Mouse (Mus musculus) heart, postnatal 0 days (tissue): ENCODE results near the gene Dip2b. TPM values are rescaled to one million over a fixed set of nuclear protein-coding genes. Genes with fewer than 3 reads are reported as not detected.

Source experiments
- ATAC-seq: fragments of 200-750 bp; cut with Nextera tagmentation; 2 replicates; pipeline ENCODE4 v1.8.0; 2017; ENCODE audit warnings: low read depth, moderate number of reproducible peaks, moderate library complexity; ENCODE audit not compliant: insufficient read depth
- DNase-seq: peaks from one replicate; pipeline ENCODE4 v3.0.0-alpha.2; 2016; ENCODE audit warnings: low spot score
- H3K27ac ChIP-seq: fragments of 300-500 bp; sonication (generic); 2 replicates; pipeline ENCODE4 v1.5.1; 2014; ENCODE audit warnings: low read depth, mild to moderate bottlenecking
- H3K27me3 ChIP-seq: fragments of 300-500 bp; sonication (generic); 2 replicates; pipeline ENCODE4 v1.6.1; 2014; ENCODE audit warnings: low read length, mixed read lengths; ENCODE audit not compliant: control insufficient read depth, insufficient read depth
- H3K36me3 ChIP-seq: fragments of 300-500 bp; sonication (generic); replicated peaks from 2 replicates; pipeline ENCODE4 v1.6.1; 2014; ENCODE audit warnings: low read length, mixed read lengths; ENCODE audit not compliant: control insufficient read depth, insufficient read depth
- H3K4me1 ChIP-seq: fragments of 300-500 bp; sonication (generic); 2 replicates; pipeline ENCODE4 v1.6.1; 2014; ENCODE audit warnings: antibody characterized with exemption; ENCODE audit not compliant: control insufficient read depth, insufficient read depth
- H3K4me2 ChIP-seq: fragments of 300-500 bp; sonication (generic); 2 replicates; pipeline ENCODE4 v1.6.1; 2014; ENCODE audit warnings: low read depth, mild to moderate bottlenecking, low read length, moderate library complexity
- H3K4me3 ChIP-seq: fragments of 300-500 bp; sonication (generic); 2 replicates; pipeline ENCODE4 v1.5.1; 2014; ENCODE audit warnings: low read depth, low read length
- H3K9ac ChIP-seq: fragments of 300-500 bp; sonication (generic); replicated peaks from 2 replicates; pipeline ENCODE4 v1.6.1; 2014; ENCODE audit warnings: low read depth, low read length, mixed read lengths
- H3K9me3 ChIP-seq: fragments of 300-500 bp; sonication (generic); replicated peaks from 2 replicates; pipeline ENCODE4 v1.6.1; 2016; ENCODE audit warnings: low read length; ENCODE audit not compliant: control insufficient read depth
- CTCF ChIP-seq: IDR thresholded peaks from 2 replicates; pipeline ENCODE4 v1.5.1; 2016; ENCODE audit warnings: antibody characterized with exemption, control low read depth, low read depth
- EP300 ChIP-seq: IDR thresholded peaks from 2 replicates; pipeline ENCODE4 v1.6.1; 2016; ENCODE audit warnings: antibody characterized with exemption, low read depth
- WGBS: fragments of 180-500 bp; shearing (Covaris S2); extraction: QIAGEN DNeasy Blood & Tissue Kit; methylation state at CpG from one replicate; pipeline ENCODE4 v1.1.7; 2014; 5-methylcytosine and 5-hydroxymethylcytosine counted together
- polyA plus RNA-seq: library from polyadenylated mRNA; unstranded; fragments of >200 nt; fragmentation: Nextera tagmentation; extraction: Ambion mirVana; gene quantifications from 2 replicates; pipeline ENCODE4 v1.2.1, GENCODE M21; 2015
- total RNA-seq: library from RNA; depleted of rRNA; stranded (reverse); fragments of >200 nt; gene quantifications from 2 replicates; pipeline ENCODE4 v1.2.3, GENCODE M21; 2014; ENCODE audit warnings: low replicate concordance

The Dip2b gene
- total and polyA plus RNA-seq, 2 experiments from 2014 or later: 9.7 to 24.0 TPM

DNA sequence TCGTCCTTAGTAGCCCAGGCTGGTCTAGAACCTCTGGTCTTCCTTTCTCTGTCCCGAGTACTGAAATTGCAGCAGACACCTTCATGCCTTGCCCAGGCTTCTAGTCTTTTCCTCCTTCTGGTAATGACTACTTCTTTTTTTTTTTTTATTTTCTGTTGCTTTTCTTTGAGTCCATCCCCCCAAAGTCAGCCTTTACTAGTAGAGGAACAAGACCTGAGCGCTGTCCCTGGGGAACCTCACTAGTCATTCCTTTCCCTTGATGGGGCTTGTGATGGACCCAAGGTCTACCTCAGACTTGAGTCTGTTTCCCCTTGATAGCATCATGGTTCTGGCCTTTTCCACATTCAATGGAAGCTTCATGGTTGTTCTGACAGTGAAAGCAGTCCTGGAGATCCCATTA is 179.6 kb downstream of the Dip2b start:
- ATAC-seq: no peak
- Histone ChIP-seq H3K4me2 (no peak overlapping the region), H3K9ac (no peak overlapping the region), H3K36me3 (peaks cover 49% of the 10 kb centered on the region), H3K9me3 (peaks cover 10% of the 10 kb centered on the region), H3K4me3 (no peak overlapping the region), H3K4me1 (no peaks in the 10 kb centered on the region), H3K27me3 (no peaks in the 10 kb centered on the region), H3K27ac (no peak overlapping the region)
- 88% methylated on average over 3 of the region's 3 CpGs for WGBS
- TF ChIP-seq CTCF: no peak
- no peak for TF ChIP-seq EP300
- no peak for DNase-seq

DNA sequence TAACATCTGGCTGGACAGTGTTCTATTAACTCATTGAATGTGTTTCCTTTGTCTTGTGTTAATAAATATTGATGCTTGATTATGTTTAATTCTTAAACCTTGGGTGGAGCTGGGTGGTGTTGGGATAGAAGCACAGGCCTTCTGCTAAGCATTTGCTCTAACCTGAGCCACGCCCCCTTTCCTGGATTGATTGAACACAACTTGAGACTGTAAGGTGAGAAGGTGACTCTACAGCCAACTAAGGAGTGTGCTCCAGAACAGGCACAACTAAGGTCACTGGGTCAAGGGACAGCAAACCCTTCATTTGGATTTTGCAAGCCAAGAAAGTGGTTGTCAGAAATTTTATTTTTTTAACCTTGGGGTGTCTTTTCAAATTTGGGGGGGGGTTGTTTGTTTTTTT is 180.9 kb downstream of the Dip2b start:
- WGBS: 59% methylated on average over 1 of the region's 1 CpGs
- no peak for DNase-seq

DNA sequence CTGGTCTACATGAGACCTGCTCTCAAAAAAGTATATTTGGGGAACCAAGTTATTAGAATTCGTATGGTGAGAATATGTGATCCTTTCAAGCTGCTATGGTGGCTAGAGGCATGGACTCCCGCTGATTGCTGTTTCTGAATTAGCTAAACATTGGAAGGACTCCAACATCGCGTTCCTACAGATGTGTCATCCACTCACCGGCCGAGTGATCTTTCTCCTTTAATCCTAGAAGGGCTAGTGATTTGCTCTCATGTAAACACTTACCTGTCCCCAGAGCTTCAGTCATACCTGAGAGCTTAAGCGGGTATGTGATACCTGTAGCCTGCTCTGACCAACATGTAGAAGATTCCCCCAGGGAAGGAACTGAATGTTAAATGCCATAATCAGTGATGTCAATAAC is 182.5 kb downstream of the Dip2b start:
- peaks cover 26% of the 10 kb centered on the region for H3K36me3 ChIP-seq
- H3K4me1 ChIP-seq: no peaks in the 10 kb centered on the region
- H3K9ac ChIP-seq: no peak overlapping the region
- no peak overlapping the region for H3K27ac ChIP-seq
- H3K27me3 ChIP-seq: no peaks in the 10 kb centered on the region
- 55% methylated on average over 7 of the region's 7 CpGs for WGBS
- DNase-seq: no peak
- ATAC-seq: no peak
- peaks cover 17% of the 10 kb centered on the region for H3K9me3 ChIP-seq
- no peak overlapping the region for H3K4me3 ChIP-seq
- H3K4me2 ChIP-seq: no peak overlapping the region
- no peak for TF ChIP-seq EP300
- no peak for TF ChIP-seq CTCF

More for the DNA sequence above, 180.9 kb downstream of the Dip2b start:
- Histone ChIP-seq H3K27ac (no peak overlapping the region), H3K9ac (no peak overlapping the region), H3K4me1 (no peaks in the 10 kb centered on the region), H3K36me3 (peaks cover 41% of the 10 kb centered on the region), H3K27me3 (no peaks in the 10 kb centered on the region), H3K4me2 (no peak overlapping the region), H3K4me3 (no peak overlapping the region), H3K9me3 (peaks cover 17% of the 10 kb centered on the region)
- TF ChIP-seq CTCF (no peak), EP300 (no peak)
- no peak for ATAC-seq

GRCm38 (mm10) chr15:100225381-100225780 is 186.9 kb downstream of the Dip2b start:
- ATAC-seq: no peak
- Histone ChIP-seq H3K36me3 (0 out of 2 replicates have a peak, but pooled peaks cover 9% of the 10 kb centered on the region), H3K4me3 (no peak overlapping the region), H3K27me3 (no peaks in the 10 kb centered on the region), H3K9me3 (peaks cover 17% of the 10 kb centered on the region), H3K4me1 (peaks cover 14% of the 10 kb centered on the region), H3K27ac (peak overlapping the region; percentile 100; the same call in 1 of the 2 replicates), H3K9ac (no peak overlapping the region), H3K4me2 (no peak overlapping the region)
- WGBS: 83% methylated on average over 4 of the region's 4 CpGs
- DNase-seq: no peak
- TF ChIP-seq EP300: no peak
- no peak for TF ChIP-seq CTCF

DNA sequence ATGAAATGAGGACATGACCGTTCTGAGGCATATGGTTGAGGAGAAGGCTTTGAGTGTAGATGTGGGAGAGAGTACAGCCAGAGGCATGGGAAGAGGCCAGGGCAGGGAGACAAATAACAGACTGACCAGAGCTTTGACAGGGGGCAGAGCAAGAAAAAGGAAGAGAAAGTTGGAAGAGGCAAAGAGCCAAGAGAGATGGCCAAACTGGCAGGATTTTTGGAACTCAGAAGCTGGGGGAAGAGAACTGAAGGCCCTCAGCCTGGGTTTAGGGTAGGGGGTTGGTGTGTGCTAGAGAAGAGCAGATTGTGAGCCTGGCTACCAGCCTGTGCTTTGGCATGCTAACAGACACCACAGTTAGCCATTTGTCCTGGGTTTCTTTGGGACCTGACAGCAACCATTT is 187.4 kb downstream of the Dip2b start:
- Histone ChIP-seq H3K9me3 (peaks cover 17% of the 10 kb centered on the region), H3K4me3 (no peak overlapping the region), H3K4me2 (no peak overlapping the region), H3K27ac (peak overlapping the region; percentile 100), H3K4me1 (peaks cover 14% of the 10 kb centered on the region), H3K27me3 (no peaks in the 10 kb centered on the region), H3K9ac (no peak overlapping the region), H3K36me3 (0 out of 2 replicates have a peak, but pooled peaks cover 9% of the 10 kb centered on the region)
- 73% methylated on average over 1 of the region's 1 CpGs for WGBS
- TF ChIP-seq EP300: no peak
- no peak for TF ChIP-seq CTCF
- no peak for ATAC-seq
- no peak for DNase-seq

GRCm38 (mm10) chr15:100227031-100227662 is 188.7 kb downstream of the Dip2b start:
- H3K27ac ChIP-seq: peak overlapping the region; percentile 100
- H3K36me3 ChIP-seq: 0 out of 2 replicates have a peak, but pooled peaks cover 9% of the 10 kb centered on the region
- peak overlapping the region; percentile 98 for H3K4me3 ChIP-seq
- TF ChIP-seq CTCF (peak; percentile 1; the same call in 1 of the 2 replicates), EP300 (peak; percentile 51)
- peaks cover 15% of the 10 kb centered on the region for H3K9me3 ChIP-seq
- H3K27me3 ChIP-seq: no peaks in the 10 kb centered on the region
- H3K4me2 ChIP-seq: peak overlapping the region; percentile 72
- WGBS: 0% methylated on average over 17 of the region's 17 CpGs
- H3K4me1 ChIP-seq: peaks cover 14% of the 10 kb centered on the region
- DNase-seq (peak; percentile 90), ATAC-seq (peak; percentile 59)
- H3K9ac ChIP-seq: peak overlapping the region; percentile 99
